In the genomic region with DNA sequence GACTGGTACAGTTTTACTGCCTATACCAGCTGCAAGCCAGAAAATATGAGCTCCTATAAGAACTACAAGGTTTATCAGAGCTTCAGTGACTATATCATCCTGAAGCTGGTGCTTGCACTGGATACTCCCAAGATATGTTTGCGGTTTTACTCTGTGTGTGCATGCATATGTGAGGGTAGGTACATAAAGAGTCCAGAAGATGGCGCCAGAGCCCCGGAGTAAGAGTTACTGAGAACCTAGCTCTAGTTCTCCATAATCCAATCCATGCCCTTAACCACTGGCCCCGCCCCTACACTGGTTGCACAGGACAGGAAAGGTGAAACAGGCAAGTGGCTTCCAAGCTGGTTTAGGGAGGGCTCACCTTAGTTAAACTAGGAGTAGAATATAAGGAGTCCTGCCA, we compare ENCODE assay signal across 15 mouse cellular contexts.
DNase-seq lines count a peak whose midpoint lies in the region; TF ChIP-seq lines count a peak whose summit lies in the region.
"Had no signal": no experiment of that assay in that cellular context is flagged by ENCODE, and none has a peak within 500 bp of the region (broad histone marks: within the 10 kb centered on the region; RNA-seq: fewer than 3 reads in every experiment).

No protein-coding gene starts in this region.

- no peak for TF ChIP-seq POLR2A in ES-Bruce4 (IDR thresholded peaks at IDR 0.05; ENCODE audit: insufficient read depth, low read length)

- TF ChIP-seq CTCF in ES-Bruce4 (IDR thresholded peaks at IDR 0.05; ENCODE audit: low read depth, low read length) = peak; percentile 15

- no peaks in the 10 kb centered on the region for H3K9me3 ChIP-seq in ES-Bruce4 (replicated peaks; ENCODE audit: control insufficient read depth, insufficient read depth, low read length, poor library complexity, severe bottlenecking)
- H3K9me3 ChIP-seq: heart, embryonic 15.5 days; liver, embryonic 15.5 days had no signal

- H3K36me3 ChIP-seq in ES-Bruce4 (ENCODE audit: control insufficient read depth, insufficient read depth, low read length, poor library complexity, severe bottlenecking) = no peaks in the 10 kb centered on the region
- H3K36me3 ChIP-seq: heart, embryonic 15.5 days; liver, embryonic 15.5 days; midbrain, embryonic 10.5 days had no signal

- H3K4me1 ChIP-seq in ES-Bruce4 (ENCODE audit: control insufficient read depth, insufficient read depth, low read length) = no peaks in the 10 kb centered on the region
- H3K4me1 ChIP-seq: liver, embryonic 15.5 days had no signal

- peak; percentile 34 for DNase-seq in adrenal gland, postnatal 14 days
- DNase-seq in adrenal gland, adult 18-20 months (ENCODE audit: low spot score in 2 of 2) = no peak
- peak; percentile 5 for DNase-seq in left cerebral cortex, postnatal 4 days
- no peak for DNase-seq in left cerebral cortex, postnatal 25 days (ENCODE audit: low spot score in 2 of 2)
- DNase-seq in induced T-regulatory cell, adult 2 months (ENCODE audit: low read depth) = peak; percentile 7
- no peak for DNase-seq in cerebellum, adult 11-12 months
- no peak for DNase-seq in cerebellum, adult 18-20 months
- DNase-seq: B cell, adult 2 months; cerebellum, postnatal 36 days had no signal

- H3K4me3 ChIP-seq in ES-Bruce4 (ENCODE audit: low read depth, low read length) = no peak overlapping the region
- H3K4me3 ChIP-seq: erythroblast, embryonic 14.5 days; heart, embryonic 15.5 days; liver, embryonic 15.5 days; midbrain, embryonic 10.5 days had no signal

- intact Hi-C loops in left cerebral cortex, postnatal 4 days (cut with DNase I) = no loop called here
- intact Hi-C loops in left cerebral cortex, postnatal 25 days (cut with DNase I) = no loop called here

- no peak overlapping the region for H3K27ac ChIP-seq in ES-Bruce4 (ENCODE audit: insufficient read depth, low read length)
- H3K27ac ChIP-seq: heart, embryonic 15.5 days; hindbrain, embryonic 14.5 days; liver, embryonic 15.5 days; midbrain, embryonic 10.5 days had no signal

- TF ChIP-seq EP300 in ES-Bruce4 (IDR thresholded peaks at IDR 0.05; ENCODE audit: insufficient read depth, low read depth, low read length) = no peak

- no peak overlapping the region for H3K9ac ChIP-seq in ES-Bruce4 (ENCODE audit: low read depth, poor library complexity, severe bottlenecking)
- H3K9ac ChIP-seq: heart, embryonic 15.5 days; hindbrain, embryonic 14.5 days; liver, embryonic 15.5 days had no signal

- H3K27me3 ChIP-seq in ES-Bruce4 (ENCODE audit: control insufficient read depth, insufficient read depth, low read length, poor library complexity, severe bottlenecking) = no peaks in the 10 kb centered on the region
- H3K27me3 ChIP-seq: heart, embryonic 15.5 days; liver, embryonic 15.5 days had no signal

Comparison
In these comparisons a context has a peak if more than half of its experiments do, and no peak if none do; other contexts are left out.
1. DNase-seq: peak in adrenal gland, postnatal 14 days (single experiment), left cerebral cortex, postnatal 4 days (single experiment) and induced T-regulatory cell, adult 2 months (single experiment); none in adrenal gland, adult 18-20 months (0 of 2), left cerebral cortex, postnatal 25 days (0 of 2), cerebellum, adult 11-12 months (single experiment) and cerebellum, adult 18-20 months (0 of 2).